13 mouse cellular contexts compared by ENCODE assay signal in genomic region chr4:151710522-151710921, GRCm38 (mm10).
A peak's percentile ranks its signal among the peaks of the same experiment; 100 is the strongest.
DNase-seq lines count a peak whose midpoint lies in the region; ATAC-seq and TF ChIP-seq lines count a peak whose summit lies in the region.
"Had no signal": no experiment of that assay in that cellular context is flagged by ENCODE, and none has a peak within 500 bp of the region (broad histone marks: within the 10 kb centered on the region; RNA-seq: fewer than 3 reads in every experiment).

No protein-coding gene starts in this region.

- no peak for TF ChIP-seq POLR2A in lung, adult 2 months (IDR thresholded peaks at IDR 0.05; ENCODE audit: borderline replicate concordance, extremely low read depth, low read depth, low read length)
- TF ChIP-seq POLR2A in limb, embryonic 14.5 days (IDR thresholded peaks at IDR 0.05; ENCODE audit: borderline replicate concordance, extremely low read depth, insufficient read depth, insufficient read length): no peak

- no peaks in the 10 kb centered on the region for H3K27me3 ChIP-seq in heart, embryonic 13.5 days (replicated peaks)
- no peaks in the 10 kb centered on the region for H3K27me3 ChIP-seq in lung, embryonic 16.5 days (ENCODE audit: control insufficient read depth, insufficient read depth, low read depth, low read length)
- no peaks in the 10 kb centered on the region for H3K27me3 ChIP-seq in limb, embryonic 14.5 days (ENCODE audit: control insufficient read depth, insufficient read depth, low read length)
- H3K27me3 ChIP-seq in stomach, postnatal 0 days (ENCODE audit: control insufficient read depth, insufficient read depth, low read length): no peaks in the 10 kb centered on the region
- H3K27me3 ChIP-seq: hindbrain, embryonic 15.5 days had no signal

- H3K4me2 ChIP-seq in heart, embryonic 13.5 days: no peak overlapping the region
- H3K4me2 ChIP-seq in lung, embryonic 16.5 days (ENCODE audit: low read depth, low read length): no peak overlapping the region
- no peak overlapping the region for H3K4me2 ChIP-seq in limb, embryonic 14.5 days (replicated peaks; ENCODE audit: low read depth, low read length, severe bottlenecking)
- H3K4me2 ChIP-seq in stomach, postnatal 0 days (replicated peaks; ENCODE audit: low read depth): no peak overlapping the region
- H3K4me2 ChIP-seq: hindbrain, embryonic 15.5 days; liver, embryonic 11.5 days had no signal

- TF ChIP-seq EP300 in stomach, postnatal 0 days (optimal IDR thresholded peaks at IDR 0.05): no peak

- no peak for DNase-seq in heart, adult 8-10 months (ENCODE audit: low spot score)
- no peak for DNase-seq in lung, adult 2 months
- peak; percentile 35 for DNase-seq in limb, embryonic 14.5 days (ENCODE audit: low spot score)
- DNase-seq in stomach, postnatal 0 days (ENCODE audit: low spot score): no peak
- DNase-seq in layer of hippocampus, adult 9-11 months: no peak
- DNase-seq in layer of hippocampus, postnatal 10 days (ENCODE audit: low spot score in 2 of 2): no peak
- DNase-seq: adrenal gland, postnatal 14 days; cerebellum, adult 11 months had no signal

- H3K4me3 ChIP-seq in heart, embryonic 13.5 days: no peak overlapping the region
- no peak overlapping the region for H3K4me3 ChIP-seq in lung, embryonic 16.5 days (ENCODE audit: low read length)
- no peak overlapping the region for H3K4me3 ChIP-seq in lung, adult 2 months (replicated peaks; ENCODE audit: extremely low read depth, low read depth, low read length)
- H3K4me3 ChIP-seq in limb, embryonic 14.5 days (replicated peaks; ENCODE audit: low read length): no peak overlapping the region
- H3K4me3 ChIP-seq in stomach, postnatal 0 days (ENCODE audit: low read depth, low read length): no peak overlapping the region
- H3K4me3 ChIP-seq: erythroblast, embryonic 14.5 days; hindbrain, embryonic 15.5 days had no signal

- no peaks in the 10 kb centered on the region for H3K36me3 ChIP-seq in heart, embryonic 13.5 days
- H3K36me3 ChIP-seq in lung, embryonic 16.5 days (ENCODE audit: control insufficient read depth, insufficient read depth, low read length): no peaks in the 10 kb centered on the region
- no peaks in the 10 kb centered on the region for H3K36me3 ChIP-seq in limb, embryonic 14.5 days (ENCODE audit: control insufficient read depth, insufficient read depth, low read length)
- H3K36me3 ChIP-seq in stomach, postnatal 0 days (ENCODE audit: control insufficient read depth, insufficient read depth, low read length): no peaks in the 10 kb centered on the region
- H3K36me3 ChIP-seq: hindbrain, embryonic 15.5 days had no signal

- H3K4me1 ChIP-seq in heart, embryonic 13.5 days: peaks cover 19% of the 10 kb centered on the region
- no peaks in the 10 kb centered on the region for H3K4me1 ChIP-seq in lung, embryonic 16.5 days (replicated peaks; ENCODE audit: control insufficient read depth, insufficient read depth, low read length)
- no peaks in the 10 kb centered on the region for H3K4me1 ChIP-seq in lung, adult 2 months (ENCODE audit: control insufficient read depth, insufficient read depth, low read length)
- no peaks in the 10 kb centered on the region for H3K4me1 ChIP-seq in limb, embryonic 14.5 days (ENCODE audit: control insufficient read depth, insufficient read depth, low read length)
- H3K4me1 ChIP-seq in stomach, postnatal 0 days (replicated peaks; ENCODE audit: control insufficient read depth, insufficient read depth): no peaks in the 10 kb centered on the region

- ATAC-seq in heart, embryonic 13.5 days (ENCODE audit: extremely low read depth, insufficient number of reproducible peaks, low FRiP score, low TSS enrichment): no peak
- peak; percentile 69 for ATAC-seq in lung, embryonic 16.5 days (ENCODE audit: low read depth)
- ATAC-seq in limb, embryonic 14.5 days (ENCODE audit: low FRiP score, low read depth): peak; percentile 73
- peak; percentile 51; the same call in 1 of the 2 replicates for ATAC-seq in stomach, postnatal 0 days (ENCODE audit: low FRiP score, low TSS enrichment)

- WGBS in heart, embryonic 13.5 days: 15% methylated on average over 7 of the region's 7 CpGs
- 18% methylated on average over 7 of the region's 7 CpGs for WGBS in lung, embryonic 16.5 days
- WGBS in lung, adult 2 months: 33% methylated on average over 7 of the region's 7 CpGs
- WGBS in limb, embryonic 14.5 days: 9% methylated on average over 7 of the region's 7 CpGs
- WGBS in stomach, postnatal 0 days: 29% methylated on average over 7 of the region's 7 CpGs

- H3K27ac ChIP-seq in heart, embryonic 13.5 days (replicated peaks): peak overlapping the region; percentile 3; the same call in 1 of the 2 replicates
- H3K27ac ChIP-seq in lung, embryonic 16.5 days (ENCODE audit: low read length): no peak overlapping the region
- H3K27ac ChIP-seq in limb, embryonic 14.5 days (replicated peaks; ENCODE audit: low read depth, low read length): no peak overlapping the region
- H3K27ac ChIP-seq in stomach, postnatal 0 days (replicated peaks): no peak overlapping the region

- no peak for TF ChIP-seq CTCF in lung, adult 2 months (IDR thresholded peaks at IDR 0.05; ENCODE audit: insufficient read depth, low read length)
- TF ChIP-seq CTCF in stomach, postnatal 0 days (IDR thresholded peaks at IDR 0.05; ENCODE audit: low read depth): no peak

- no peaks in the 10 kb centered on the region for H3K9me3 ChIP-seq in heart, embryonic 13.5 days
- no peaks in the 10 kb centered on the region for H3K9me3 ChIP-seq in lung, embryonic 16.5 days (ENCODE audit: control insufficient read depth, low read length)
- H3K9me3 ChIP-seq in limb, embryonic 14.5 days (ENCODE audit: control insufficient read depth, low read length): no peaks in the 10 kb centered on the region
- no peaks in the 10 kb centered on the region for H3K9me3 ChIP-seq in stomach, postnatal 0 days (ENCODE audit: control insufficient read depth, low read length)
- H3K9me3 ChIP-seq: hindbrain, embryonic 15.5 days had no signal

- peak overlapping the region; percentile 34; the same call in 1 of the 2 replicates for H3K9ac ChIP-seq in heart, embryonic 13.5 days
- H3K9ac ChIP-seq in lung, embryonic 16.5 days (ENCODE audit: low read length): no peak overlapping the region
- H3K9ac ChIP-seq in limb, embryonic 14.5 days (ENCODE audit: low read depth, low read length, severe bottlenecking): no peak overlapping the region
- H3K9ac ChIP-seq in stomach, postnatal 0 days (ENCODE audit: low read length): no peak overlapping the region
- H3K9ac ChIP-seq: hindbrain, embryonic 15.5 days had no signal
